Mouse (Mus musculus) splenic B cell, adult 2 months (primary cell): ENCODE results near the gene Slc25a14.

ENCODE experiments used
- DNase-seq: peaks from one replicate; pipeline ENCODE4 v3.0.0-alpha.2; 2011; ENCODE audit warnings: low read depth, low spot score
- H3K27me3 ChIP-seq: 2 replicates; pipeline ENCODE4 v1.6.1; 2012; ENCODE audit warnings: mild to moderate bottlenecking, low read length, moderate library complexity, mixed read lengths; ENCODE audit not compliant: control insufficient read depth, poor library complexity, insufficient read depth, severe bottlenecking
- H3K36me3 ChIP-seq: 2 replicates; pipeline ENCODE4 v1.6.1; 2012; ENCODE audit warnings: mild to moderate bottlenecking, low read length, moderate library complexity, mixed read lengths; ENCODE audit not compliant: control insufficient read depth, poor library complexity, insufficient read depth, severe bottlenecking

Gene Slc25a14

DNA sequence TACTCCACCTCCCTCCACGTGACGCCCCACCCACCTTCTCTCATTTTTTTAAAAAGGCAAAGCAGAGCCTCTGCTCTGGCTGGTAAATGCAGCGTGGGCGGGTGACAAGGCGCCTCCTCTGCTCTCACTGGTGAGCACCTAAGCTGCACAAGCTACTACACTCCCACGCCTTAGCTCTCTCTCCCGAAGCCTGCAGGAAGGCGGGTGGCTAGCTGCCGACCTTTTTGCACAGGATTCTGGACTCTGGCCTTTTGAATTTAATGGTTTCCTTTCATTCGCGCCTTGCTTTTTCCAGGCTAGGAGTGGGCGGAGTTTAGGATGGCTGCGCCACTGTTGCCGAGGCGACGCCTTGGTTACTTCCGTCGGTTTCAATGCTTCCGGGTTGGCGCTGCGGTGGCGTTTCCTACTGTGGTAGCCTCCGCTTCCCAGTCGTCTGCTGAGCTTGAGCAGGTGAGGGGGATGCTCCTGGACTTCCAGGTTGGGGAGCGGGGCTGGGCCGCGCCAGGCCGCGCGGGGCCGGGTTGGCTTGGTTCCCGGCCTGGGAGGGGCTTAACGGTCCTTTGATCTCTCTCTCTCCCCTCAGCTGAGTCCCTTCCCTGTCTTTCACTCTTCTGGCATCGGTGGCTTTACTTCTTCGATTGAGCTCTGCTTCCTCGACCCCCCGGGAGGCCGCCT lies at the start of gene Slc25a14:
Slc25a14 (plus strand) TSS at position 35 of the 675 bp plus-strand sequence.
- DNase-seq = peak; percentile 72
- H3K27me3 ChIP-seq = no peaks in the 10 kb centered on the region
- no peaks in the 10 kb centered on the region for H3K36me3 ChIP-seq

DNA sequence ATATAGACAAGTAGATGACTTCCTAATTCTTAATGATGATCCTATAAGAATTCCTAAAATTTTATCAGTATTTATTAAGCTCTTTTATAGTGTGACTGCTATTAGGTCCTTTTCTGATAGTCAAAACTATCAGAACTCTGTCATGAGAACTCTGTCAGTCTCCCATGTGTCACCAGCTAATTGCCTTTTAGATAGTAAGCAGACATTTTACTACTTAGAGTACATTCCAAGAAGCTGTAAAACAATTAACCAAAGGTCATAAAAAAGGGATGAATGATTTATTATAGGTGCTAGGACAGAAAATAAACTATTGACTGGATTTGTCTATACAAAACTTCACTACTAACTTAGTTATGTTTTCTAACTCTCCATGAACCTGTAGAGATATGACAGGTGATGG lies 39.9 kb upstream of the Slc25a14 start:
- no peaks in the 10 kb centered on the region for H3K27me3 ChIP-seq
- no peaks in the 10 kb centered on the region for H3K36me3 ChIP-seq
- no peak for DNase-seq

- DNase-seq = no peak
- no peaks in the 10 kb centered on the region for H3K27me3 ChIP-seq
- H3K36me3 ChIP-seq = no peaks in the 10 kb centered on the region
Observed at GRCm38 (mm10) chrX:48593721-48594098, 29.5 kb upstream of the Slc25a14 start.

DNA sequence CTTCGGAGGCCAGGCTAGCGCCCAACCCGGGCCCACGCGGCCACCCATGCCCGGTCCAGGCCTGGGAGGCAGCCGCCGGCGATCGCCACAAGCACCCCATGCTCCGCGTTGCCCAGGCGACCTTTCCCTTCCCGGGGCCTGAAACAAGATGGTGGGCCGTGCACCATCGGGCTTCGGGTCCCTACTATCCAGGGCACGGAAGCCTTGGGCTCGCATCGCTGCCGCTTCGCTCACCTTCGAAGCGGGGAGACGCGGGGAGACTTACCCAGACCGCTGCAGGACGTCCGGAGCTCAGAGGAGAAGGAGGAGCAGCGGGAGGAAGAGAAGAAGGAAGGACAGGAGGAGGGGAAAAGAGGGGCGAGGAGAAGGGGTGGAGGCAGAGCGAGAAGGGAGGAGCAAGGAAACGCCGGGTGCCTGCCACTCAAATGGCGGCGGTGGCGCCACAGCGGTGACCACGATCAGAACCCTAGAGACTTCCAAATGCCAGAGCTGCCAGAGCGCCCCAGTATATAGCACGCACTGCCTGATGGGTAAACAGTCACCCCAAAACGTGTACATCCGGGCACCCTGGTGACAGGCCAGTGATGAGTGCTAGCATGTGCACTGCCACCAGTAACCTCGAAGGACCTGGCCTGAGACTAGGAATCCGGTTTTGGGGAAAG lies 29.0 kb upstream of the Slc25a14 start, which contains the start of gene Zfp280c:
Zfp280c (minus strand) TSS at position 406 of the 662 bp plus-strand sequence.
- H3K27me3 ChIP-seq = no peaks in the 10 kb centered on the region
- H3K36me3 ChIP-seq = no peaks in the 10 kb centered on the region
- DNase-seq = peak; percentile 73

GRCm38 (mm10) chrX:48596053-48596452 lies 27.2 kb upstream of the Slc25a14 start:
- DNase-seq = no peak
- H3K27me3 ChIP-seq = no peaks in the 10 kb centered on the region
- H3K36me3 ChIP-seq = no peaks in the 10 kb centered on the region

GRCm38 (mm10) chrX:48596906-48597305 lies 26.3 kb upstream of the Slc25a14 start:
- DNase-seq = no peak
- Histone ChIP-seq H3K36me3 (no peaks in the 10 kb centered on the region), H3K27me3 (no peaks in the 10 kb centered on the region)

- no peak for DNase-seq
Observed at GRCm38 (mm10) chrX:48604872-48605271, 18.3 kb upstream of the Slc25a14 start.

DNA sequence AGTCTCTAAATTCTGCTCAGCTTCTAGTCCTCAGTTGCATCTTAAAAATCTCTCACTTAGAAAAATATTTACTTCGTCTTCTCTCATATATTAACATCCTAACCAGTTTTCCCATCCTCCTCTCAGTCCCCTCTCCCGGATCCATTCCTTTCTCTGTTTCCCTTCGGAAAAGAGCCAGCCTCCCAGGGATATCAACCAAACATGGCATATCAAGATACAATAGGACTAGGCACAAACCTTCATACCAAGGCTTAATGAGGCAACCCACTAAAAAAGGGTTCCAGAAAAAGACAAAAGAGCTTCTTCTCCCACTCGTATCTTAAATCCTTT lies 199 bp upstream of the Slc25a14 start:
- H3K27me3 ChIP-seq = no peaks in the 10 kb centered on the region

More at GRCm38 (mm10) chrX:48604872-48605271, 18.3 kb upstream of the Slc25a14 start:
- Histone ChIP-seq H3K27me3 (no peaks in the 10 kb centered on the region), H3K36me3 (no peaks in the 10 kb centered on the region)

DNA sequence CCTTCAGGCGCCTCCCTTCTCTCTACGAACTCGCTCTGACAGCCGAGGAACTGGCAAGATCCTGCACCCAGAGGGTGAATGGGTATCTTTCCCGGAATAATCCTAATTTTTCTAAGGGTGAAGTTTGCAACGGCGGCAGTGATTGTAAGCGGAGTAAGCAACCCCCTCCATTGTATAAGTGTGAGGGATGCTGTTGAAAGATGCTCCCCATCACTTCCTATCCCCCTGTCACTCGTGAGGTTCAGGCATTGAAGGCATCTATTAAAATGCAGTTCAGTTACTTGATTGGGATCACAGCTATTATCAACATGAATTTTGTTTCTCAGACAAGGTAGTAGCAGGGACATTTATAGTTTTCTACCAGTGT lies 824 bp downstream of the Slc25a14 start:
- DNase-seq = no peak
- Histone ChIP-seq H3K36me3 (no peaks in the 10 kb centered on the region), H3K27me3 (no peaks in the 10 kb centered on the region)

More for the DNA sequence above, 199 bp upstream of the Slc25a14 start:
- H3K36me3 ChIP-seq = no peaks in the 10 kb centered on the region
- DNase-seq = no peak

GRCm38 (mm10) chrX:48637032-48637431 lies 13.8 kb downstream of the Slc25a14 start:
- no peaks in the 10 kb centered on the region for H3K27me3 ChIP-seq
- peak; percentile 30 for DNase-seq
- H3K36me3 ChIP-seq = peaks cover 2% of the 10 kb centered on the region; the same call in 1 of the 2 replicates

- peak; percentile 48 for DNase-seq
- Histone ChIP-seq H3K27me3 (no peaks in the 10 kb centered on the region), H3K36me3 (no peaks in the 10 kb centered on the region)
Observed at GRCm38 (mm10) chrX:48644122-48644521, 20.9 kb downstream of the Slc25a14 start.

DNA sequence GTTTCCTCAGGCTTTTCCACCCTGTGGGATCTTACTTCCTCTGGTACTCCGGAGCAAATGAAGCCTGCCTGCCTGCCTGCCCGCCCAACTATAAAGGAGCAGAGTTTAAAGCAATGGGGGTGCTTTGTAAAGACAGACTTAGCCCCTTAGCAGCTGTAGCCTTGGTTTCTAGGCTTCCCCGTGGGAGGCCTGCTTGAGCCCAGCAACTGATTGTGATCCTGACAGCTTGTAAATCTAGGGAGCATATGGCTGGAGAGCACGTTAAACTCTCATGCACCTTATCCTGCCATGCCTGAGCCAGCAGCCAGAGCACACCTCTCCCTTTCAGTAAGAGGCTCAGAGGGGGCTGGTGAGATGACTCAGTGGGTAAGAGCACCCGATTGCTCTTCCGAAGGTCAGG lies 43.6 kb downstream of the Slc25a14 start:
- no peak for DNase-seq
- no peaks in the 10 kb centered on the region for H3K36me3 ChIP-seq
- no peaks in the 10 kb centered on the region for H3K27me3 ChIP-seq

- DNase-seq = peak; percentile 0
- no peaks in the 10 kb centered on the region for H3K27me3 ChIP-seq
- H3K36me3 ChIP-seq = no peaks in the 10 kb centered on the region
Observed at GRCm38 (mm10) chrX:48669588-48669987, 46.4 kb downstream of the Slc25a14 start.

DNA sequence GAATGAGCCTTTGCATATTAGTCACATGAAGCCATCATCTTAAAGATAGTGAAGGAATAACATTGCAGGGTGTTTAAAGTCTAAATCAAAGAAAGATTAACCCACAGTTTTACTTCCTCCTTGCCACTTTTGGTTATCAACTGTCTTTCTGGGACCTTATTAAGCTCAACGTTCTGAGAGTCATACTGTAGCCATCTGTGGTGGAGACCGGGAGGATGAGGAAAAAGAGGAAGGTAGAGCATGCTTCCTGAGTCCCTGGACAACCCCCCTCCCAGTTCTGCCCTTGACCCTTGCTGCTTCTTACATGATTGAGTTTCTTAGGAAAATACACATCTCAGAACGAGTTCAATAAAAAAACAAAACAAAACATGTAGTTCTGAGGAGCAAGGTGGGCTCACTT lies 48.5 kb downstream of the Slc25a14 start:
- H3K27me3 ChIP-seq = no peaks in the 10 kb centered on the region

DNA sequence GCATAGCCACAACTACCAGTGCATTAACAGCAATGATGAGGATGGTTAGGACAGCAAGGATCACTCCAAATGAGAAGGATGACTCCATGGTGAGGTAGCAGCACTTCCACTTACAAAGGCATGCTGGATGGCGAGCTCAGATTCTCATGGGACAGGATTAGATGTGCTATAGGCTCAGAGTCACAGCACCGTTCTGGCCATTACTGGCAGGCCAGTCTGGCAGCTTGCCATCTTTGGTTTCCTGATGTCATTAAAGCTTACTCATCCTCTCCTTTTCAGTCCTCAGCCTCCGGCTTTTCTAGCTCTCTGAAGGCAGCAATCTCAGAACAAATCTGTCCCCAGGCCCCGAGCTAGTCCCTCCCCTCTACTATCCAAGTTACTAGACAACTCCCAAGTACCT lies 51.0 kb downstream of the Slc25a14 start, which contains the start of gene Gpr119:
Gpr119 (minus strand) TSS at position 308 of the 400 bp plus-strand sequence.
- Histone ChIP-seq H3K27me3 (no peaks in the 10 kb centered on the region), H3K36me3 (no peaks in the 10 kb centered on the region)
- no peak for DNase-seq

More for the DNA sequence above, 48.5 kb downstream of the Slc25a14 start:
- H3K36me3 ChIP-seq = no peaks in the 10 kb centered on the region
- no peak for DNase-seq
